Mouse (Mus musculus): ENCODE results near the gene Gpatch8.

DNA sequence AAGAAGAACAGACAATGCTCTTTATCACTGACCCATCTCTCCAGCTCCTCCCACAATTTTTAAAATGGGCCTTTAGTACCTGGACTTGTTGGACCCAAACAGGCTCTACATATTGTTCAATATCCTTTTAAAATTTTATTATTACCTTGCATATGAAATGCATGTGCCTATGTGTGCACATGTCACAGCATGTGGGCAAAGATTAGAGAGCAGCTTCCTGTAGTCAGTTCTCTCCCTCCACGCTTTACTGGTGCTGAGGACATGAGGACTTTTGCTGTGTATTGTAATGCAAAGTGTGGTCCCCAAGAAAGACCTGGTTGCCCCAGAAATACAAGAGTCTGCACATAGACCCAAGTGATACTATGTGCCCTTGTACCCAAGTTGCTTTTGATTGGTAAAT is 18.8 kb upstream of the Gpatch8 start:
- no peak for TF ChIP-seq CTCF (IDR thresholded peaks at IDR 0.05; ENCODE audit: control insufficient read depth, insufficient read depth, insufficient replicate concordance, low read depth, low read length)
- TF ChIP-seq POLR2A (IDR thresholded peaks at IDR 0.05; ENCODE audit: control insufficient read depth, low read depth, low read length): no peak

Measured in testis, adult 2 months (tissue).